Mouse (Mus musculus): ENCODE results near the gene Tomm40.

DNA sequence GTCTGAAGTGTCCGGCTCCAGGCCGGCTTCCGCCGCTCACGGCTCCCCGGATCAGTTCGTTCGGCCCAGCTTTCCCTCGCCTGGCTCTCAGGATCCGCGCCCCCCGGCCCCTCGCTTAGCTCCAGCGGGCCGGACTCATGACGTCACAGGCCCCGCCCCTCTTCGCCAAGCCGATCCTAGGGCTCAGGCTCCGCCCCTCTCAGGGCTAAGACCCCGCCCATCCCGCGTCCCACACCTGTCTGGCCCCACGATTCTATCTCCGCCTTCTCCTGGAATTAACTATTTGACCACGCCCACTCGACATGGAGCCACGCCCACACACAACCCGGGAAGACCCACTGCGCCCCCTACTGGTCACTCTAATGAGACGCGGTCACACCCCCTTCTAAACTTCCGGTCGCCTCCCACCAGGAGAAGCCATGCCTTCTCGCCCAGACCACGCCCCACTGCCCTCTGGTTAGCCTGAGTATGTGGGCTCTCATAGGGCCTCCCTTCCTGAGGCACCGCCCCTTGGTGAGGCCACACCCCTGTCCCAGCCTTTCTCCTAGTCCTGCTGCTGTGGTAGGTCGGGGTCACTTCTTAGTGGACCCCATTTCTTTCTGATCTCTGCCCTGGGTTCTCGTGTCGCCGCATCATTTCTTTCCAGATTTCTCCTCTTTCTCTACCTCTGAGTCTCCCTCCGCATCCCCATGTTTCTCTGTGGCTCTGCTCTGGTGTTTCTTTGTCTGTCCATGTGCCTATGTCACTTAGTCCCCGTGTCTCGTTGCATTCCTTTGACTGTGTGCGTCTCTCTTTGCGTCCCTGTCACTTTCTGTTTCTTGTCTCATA, 34.4 kb upstream of the Tomm40 start:
- peak; percentile 81 for TF ChIP-seq CTCF (IDR thresholded peaks at IDR 0.05; ENCODE audit: low read depth)
- TF ChIP-seq EP300 (IDR thresholded peaks at IDR 0.05; ENCODE audit: low read depth): no peak
